ENCODE assay signal across 9 mouse cellular contexts in genomic region chr17:25433617-25434606, GRCm38 (mm10). TPM values are rescaled to one million over a fixed set of nuclear protein-coding genes. Genes with fewer than 3 reads are reported as not detected.
DNase-seq lines count a peak whose midpoint lies in the region; ATAC-seq and TF ChIP-seq lines count a peak whose summit lies in the region.
"Had no signal": no experiment of that assay in that cellular context is flagged by ENCODE, and none has a peak within 500 bp of the region (broad histone marks: within the 10 kb centered on the region; RNA-seq: fewer than 3 reads in every experiment).

Gene Cacna1h (minus strand): TSS chr17:25433783.

- H3K36me3 ChIP-seq in kidney, postnatal 0 days (ENCODE audit: insufficient read depth, low read length) = no peaks in the 10 kb centered on the region
- H3K36me3 ChIP-seq in liver, embryonic 12.5 days = no peaks in the 10 kb centered on the region

- H3K27me3 ChIP-seq in kidney, postnatal 0 days (ENCODE audit: insufficient read depth, low read length) = no peaks in the 10 kb centered on the region
- H3K27me3 ChIP-seq in liver, embryonic 12.5 days (replicated peaks) = peaks cover 84% of the 10 kb centered on the region

- peak within 1 kb of the TSS; percentile 67 for H3K9ac ChIP-seq in kidney, postnatal 0 days (ENCODE audit: low read depth, low read length)
- peak within 1 kb of the TSS; percentile 54 for H3K9ac ChIP-seq in liver, embryonic 12.5 days

- H3K4me2 ChIP-seq in kidney, postnatal 0 days (ENCODE audit: low read length) = peak within 1 kb of the TSS; percentile 100
- peak within 1 kb of the TSS; percentile 67 for H3K4me2 ChIP-seq in liver, embryonic 12.5 days

- TF ChIP-seq CTCF in kidney, postnatal 0 days (IDR thresholded peaks at IDR 0.05; ENCODE audit: low read depth) = peak; percentile 69

- H3K27ac ChIP-seq in brown adipose tissue, adult 24 weeks (replicated peaks; ENCODE audit: low read depth, low read length) = no peak within 1 kb of the TSS
- peak within 1 kb of the TSS; percentile 71 for H3K27ac ChIP-seq in kidney, postnatal 0 days
- peak within 1 kb of the TSS; percentile 16; the same call in 1 of the 2 replicates for H3K27ac ChIP-seq in liver, embryonic 12.5 days

- ATAC-seq in frontal cortex, adult (ENCODE audit: low TSS enrichment) = no peak
- ATAC-seq in kidney, postnatal 0 days (replicated peaks; ENCODE audit: low FRiP score, low read depth) = peak; percentile 84
- ATAC-seq in liver, embryonic 12.5 days = peak; percentile 69

- no peaks in the 10 kb centered on the region for H3K4me1 ChIP-seq in brown adipose tissue, adult 24 weeks (ENCODE audit: control insufficient read depth, insufficient read depth, insufficient read length, low read length)
- peaks cover 38% of the 10 kb centered on the region for H3K4me1 ChIP-seq in kidney, postnatal 0 days (replicated peaks; ENCODE audit: insufficient read depth, low read length)
- H3K4me1 ChIP-seq in liver, embryonic 12.5 days = peaks cover 13% of the 10 kb centered on the region

- no peaks in the 10 kb centered on the region for H3K9me3 ChIP-seq in kidney, postnatal 0 days (replicated peaks; ENCODE audit: low read length)
- H3K9me3 ChIP-seq in liver, embryonic 12.5 days (replicated peaks) = no peaks in the 10 kb centered on the region

- H3K4me3 ChIP-seq in brown adipose tissue, adult 24 weeks (ENCODE audit: insufficient read depth, low read depth, low read length) = peak within 1 kb of the TSS; percentile 45
- H3K4me3 ChIP-seq in kidney, postnatal 0 days (replicated peaks; ENCODE audit: low read depth, low read length) = peak within 1 kb of the TSS; percentile 64
- peak within 1 kb of the TSS; percentile 58 for H3K4me3 ChIP-seq in liver, embryonic 12.5 days
- H3K4me3 ChIP-seq: myocyte had no signal

- peak in 1 of 2 experiments; percentile 80 for DNase-seq in frontal cortex, adult 2 months (ENCODE audit: extremely low spot score in 1 of 2, low spot score in 1 of 2)
- peak; percentile 45 to 46 for DNase-seq in gastrocnemius, postnatal 4 days (ENCODE audit: low spot score in 2 of 2)
- DNase-seq in kidney, postnatal 0 days (ENCODE audit: low spot score) = peak; percentile 81
- DNase-seq in ovary, adult 18-20 months (ENCODE audit: low spot score) = peak; percentile 57
- peak; percentile 54 for DNase-seq in urinary bladder, adult 2 months (ENCODE audit: low spot score)

- under 1% methylated on average over 63 of the region's 103 CpGs for WGBS in kidney, postnatal 0 days
- under 1% methylated on average over 75 of the region's 103 CpGs for WGBS in liver, embryonic 12.5 days (ENCODE audit: insufficient replicate concordance)

RNA-seq across cellular contexts. Expression of gene Cacna1h, which starts in this region (rescaled TPM):
- polyA plus RNA-seq in frontal cortex, adult 2 months (2012; rRNA removed) = 72.9 and 77.0 TPM in 2 replicates
- polyA plus RNA-seq in brown adipose tissue, adult 24 weeks (2012; ENCODE audit: insufficient read depth, insufficient read length, missing spikeins) = 1.3 TPM in 1 of 2 replicates, not detected in the other
- total RNA-seq in gastrocnemius, postnatal 4 days (2021) = 10 to 100 TPM; 20.2 to 22.7 TPM
- 1.2 and 1.7 TPM in 2 replicates for polyA plus RNA-seq in kidney, postnatal 0 days (2015; fragmentation: Nextera tagmentation; extraction: Ambion mirVana)
- polyA plus RNA-seq in liver, embryonic 12.5 days (2016; fragmentation: Nextera tagmentation; extraction: Ambion mirVana) = 1.2 and 1.6 TPM in 2 replicates
- polyA plus RNA-seq in urinary bladder, adult 2 months (2012; rRNA removed) = 28.6 and 59.3 TPM in 2 replicates

Comparison
In these comparisons a context has a peak if more than half of its experiments do, and no peak if none do; other contexts are left out.
1. RNA of gene Cacna1h (polyA plus RNA-seq): 72.9 to 77.0 TPM in frontal cortex, adult 2 months and 28.6 to 59.3 TPM in urinary bladder, adult 2 months; 1.2 to 1.7 TPM in kidney, postnatal 0 days, 1.2 to 1.6 TPM in liver, embryonic 12.5 days and 1.3 TPM in brown adipose tissue, adult 24 weeks; every median in the first group is over 10 times any median in the second.
2. Peak in every context shown above with its lines, with median percentiles within 50 percentile points of each other: H3K4me3 ChIP-seq.